In genomic region chr8:119440250-119440951, GRCm38 (mm10) we compare ENCODE assay signal across 8 mouse cellular contexts. TPM values are rescaled to one million over a fixed set of nuclear protein-coding genes. Genes with fewer than 3 reads are reported as not detected.
DNase-seq lines count a peak whose midpoint lies in the region; ATAC-seq lines count a peak whose summit lies in the region.

No protein-coding gene starts in this region.

- H3K4me2 ChIP-seq in forebrain, embryonic 14.5 days (ENCODE audit: low read length), result no peak overlapping the region

- intact Hi-C loops in heart, postnatal 36 days (cut with DNase I), result loop anchor here (1.0 to 2.0 kb wide), 2 partner anchors 28 to 164 kb away; partner anchors contain the start of gene Taf1c

- H3K9ac ChIP-seq in forebrain, embryonic 14.5 days (ENCODE audit: low read length), result no peak overlapping the region

- 0 out of 2 replicates have a peak, but pooled peaks have one; percentile 54 for ATAC-seq in forebrain, embryonic 14.5 days

- H3K9me3 ChIP-seq in forebrain, embryonic 14.5 days (replicated peaks; ENCODE audit: control insufficient read depth, low read length), result no peaks in the 10 kb centered on the region

- WGBS in forebrain, embryonic 14.5 days, result 14% methylated on average over 16 of the region's 16 CpGs

- H3K27ac ChIP-seq in forebrain, embryonic 14.5 days (ENCODE audit: low read depth, low read length), result no peak overlapping the region

- H3K4me3 ChIP-seq in forebrain, embryonic 14.5 days (ENCODE audit: low read depth, low read length), result no peak overlapping the region

- no peaks in the 10 kb centered on the region for H3K4me1 ChIP-seq in forebrain, embryonic 14.5 days (ENCODE audit: control insufficient read depth, insufficient read depth, low read length)

- no peaks in the 10 kb centered on the region for H3K36me3 ChIP-seq in forebrain, embryonic 14.5 days (ENCODE audit: control insufficient read depth, insufficient read depth, low read length)

- H3K27me3 ChIP-seq in forebrain, embryonic 14.5 days (replicated peaks; ENCODE audit: control insufficient read depth, insufficient read depth, low read length), result no peaks in the 10 kb centered on the region; the same call in 1 of the 2 replicates

- peak; percentile 74 for DNase-seq in layer of hippocampus, adult 11-12 months (ENCODE audit: low spot score)
- no peak for DNase-seq in layer of hippocampus, adult 9-11 months
- DNase-seq in c-Kit-positive CD71-positive TER-119-negative erythroid progenitor cells, embryonic 14.5 days (ENCODE audit: low read depth), result peak; percentile 33
- peak; percentile 87 for DNase-seq in forebrain, embryonic 14.5 days (ENCODE audit: low spot score)
- peak; percentile 78 to 86 for DNase-seq in heart, postnatal 36 days
- peak; percentile 54 to 62 for DNase-seq in layer of hippocampus, postnatal 14 days (ENCODE audit: low spot score in 2 of 2)
- DNase-seq in lung, postnatal 25 days (ENCODE audit: low spot score), result peak; percentile 87
- DNase-seq in right cerebral cortex, postnatal 25 days, result peak; percentile 42

RNA-seq across cellular contexts. Expression of gene Necab2, which starts 6.1 kb away (rescaled TPM):
- polyA plus RNA-seq in forebrain, embryonic 14.5 days (2014; fragmentation: Nextera tagmentation; extraction: Ambion mirVana), result 16.9 and 19.5 TPM in 2 replicates
- not detected for total RNA-seq in heart, postnatal 36 days (2021)
- total RNA-seq in layer of hippocampus, postnatal 14 days (2021), result 100 to 1,000 TPM; 126 to 129 TPM

RNA-seq across cellular contexts. Expression of gene Osgin1, which starts 6.5 kb away (rescaled TPM):
- 0.15 and 0.28 TPM in 2 replicates for polyA plus RNA-seq in forebrain, embryonic 14.5 days (2014; fragmentation: Nextera tagmentation; extraction: Ambion mirVana)
- total RNA-seq in heart, postnatal 36 days (2021), result 1 to 10 TPM; 4.6 to 7.4 TPM
- total RNA-seq in layer of hippocampus, postnatal 14 days (2021), result 1 to 10 TPM in 1 of 2 experiments, under 1 TPM in 1; 0.19 to 1.2 TPM

RNA-seq across cellular contexts. Expression of gene Mlycd, which starts 45.7 kb away (rescaled TPM):
- 12.3 and 16.6 TPM in 2 replicates for polyA plus RNA-seq in forebrain, embryonic 14.5 days (2014; fragmentation: Nextera tagmentation; extraction: Ambion mirVana)
- total RNA-seq in heart, postnatal 36 days (2021), result 100 to 1,000 TPM; 124 to 152 TPM
- 10 to 100 TPM; 24.1 to 27.0 TPM for total RNA-seq in layer of hippocampus, postnatal 14 days (2021)

Comparison
In these comparisons a context has a peak if more than half of its experiments do, and no peak if none do; other contexts are left out.
1. RNA of gene Necab2, which starts 6.1 kb away (total RNA-seq): 126 to 129 TPM in layer of hippocampus, postnatal 14 days; not detected in heart, postnatal 36 days; every median in the first group is over 100 times any median in the second.
2. RNA of gene Mlycd, which starts 45.7 kb away (total RNA-seq): 124 to 152 TPM in heart, postnatal 36 days; 24.1 to 27.0 TPM in layer of hippocampus, postnatal 14 days; every median in the first group is over 4 times any median in the second.